Mouse (Mus musculus) hindbrain, embryonic 12.5 days (tissue): Measurements from ENCODE around the gene Pigk. TPM values are rescaled to one million over a fixed set of nuclear protein-coding genes. Genes with fewer than 3 reads are reported as not detected.

ENCODE experiments used
- ATAC-seq: fragments of 200-750 bp; cut with Nextera tagmentation; 2 replicates; pipeline ENCODE4 v1.8.0; 2017; ENCODE audit warnings: moderate TSS enrichment; ENCODE audit not compliant: low FRiP score
- H3K27ac ChIP-seq: fragments of 300-500 bp; sonication (generic); 2 replicates; pipeline ENCODE4 v1.5.1; 2016; ENCODE audit warnings: mild to moderate bottlenecking
- H3K27me3 ChIP-seq: fragments of 300-500 bp; sonication (generic); 2 replicates; pipeline ENCODE4 v1.6.1; 2016; ENCODE audit warnings: mild to moderate bottlenecking
- H3K36me3 ChIP-seq: fragments of 300-500 bp; sonication (generic); 2 replicates; pipeline ENCODE4 v1.6.1; 2016; ENCODE audit warnings: mild to moderate bottlenecking
- H3K4me1 ChIP-seq: fragments of 300-500 bp; sonication (generic); 2 replicates; pipeline ENCODE4 v1.6.1; 2016
- H3K4me2 ChIP-seq: fragments of 300-500 bp; sonication (generic); replicated peaks from 2 replicates; pipeline ENCODE4 v1.6.1; 2016; ENCODE audit warnings: mild to moderate bottlenecking
- H3K4me3 ChIP-seq: fragments of 300-500 bp; sonication (generic); 2 replicates; pipeline ENCODE4 v1.5.1; 2016; ENCODE audit warnings: mild to moderate bottlenecking
- H3K9ac ChIP-seq: fragments of 300-500 bp; sonication (generic); 2 replicates; pipeline ENCODE4 v1.6.1; 2016; ENCODE audit warnings: mild to moderate bottlenecking, moderate library complexity
- H3K9me3 ChIP-seq: fragments of 300-500 bp; sonication (generic); replicated peaks from 2 replicates; pipeline ENCODE4 v1.6.1; 2016; ENCODE audit warnings: mild to moderate bottlenecking
- WGBS: fragments of 180-500 bp; shearing (Covaris S2); methylation state at CpG from one replicate; pipeline ENCODE4 v1.1.7; 2016; 5-methylcytosine and 5-hydroxymethylcytosine counted together
- polyA plus RNA-seq: library from polyadenylated mRNA; unstranded; fragments of >200 nt; fragmentation: Nextera tagmentation; extraction: Ambion mirVana; gene quantifications from 2 replicates; pipeline ENCODE4 v1.2.1, GENCODE M21; 2016

The Pigk gene
- polyA plus RNA-seq, 1 experiment from 2014 or later: 46.1 TPM

- H3K4me1 ChIP-seq: peaks cover 13% of the 10 kb centered on the region
- H3K27me3 ChIP-seq: no peaks in the 10 kb centered on the region
- ATAC-seq: peak; percentile 66
- 69% methylated on average over 22 of the region's 22 CpGs for WGBS
- no peaks in the 10 kb centered on the region for H3K36me3 ChIP-seq
- peak overlapping the region; percentile 70 for H3K27ac ChIP-seq
- H3K9ac ChIP-seq: no peak overlapping the region
- no peak overlapping the region for H3K4me3 ChIP-seq
- 0 out of 2 replicates have a peak, but pooled peaks cover 3% of the 10 kb centered on the region for H3K9me3 ChIP-seq
- no peak overlapping the region; the same call in 1 of the 2 replicates for H3K4me2 ChIP-seq
These were observed 152.4 kb downstream of the Pigk start for GRCm38 (mm10) chr3:152866035-152866965.

GRCm38 (mm10) chr3:152867654-152868525, 154.0 kb downstream of the Pigk start:
- Histone ChIP-seq H3K27ac (0 out of 2 replicates have a peak overlapping the region, but pooled peaks have one; percentile 17), H3K9ac (no peak overlapping the region), H3K9me3 (0 out of 2 replicates have a peak, but pooled peaks cover 3% of the 10 kb centered on the region), H3K36me3 (no peaks in the 10 kb centered on the region), H3K27me3 (no peaks in the 10 kb centered on the region), H3K4me2 (no peak overlapping the region), H3K4me3 (no peak overlapping the region), H3K4me1 (peaks cover 24% of the 10 kb centered on the region)
- ATAC-seq: peak; percentile 30; the same call in 1 of the 2 replicates
- WGBS: 58% methylated on average over 12 of the region's 12 CpGs

- peak; percentile 44; the same call in 1 of the 2 replicates for ATAC-seq
- 70% methylated on average over 12 of the region's 12 CpGs for WGBS
- H3K4me3 ChIP-seq: no peak overlapping the region
- no peak overlapping the region for H3K9ac ChIP-seq
- H3K27ac ChIP-seq: peak overlapping the region; percentile 71
- H3K4me2 ChIP-seq: no peak overlapping the region
- no peaks in the 10 kb centered on the region for H3K27me3 ChIP-seq
- no peaks in the 10 kb centered on the region for H3K9me3 ChIP-seq
- no peaks in the 10 kb centered on the region for H3K36me3 ChIP-seq
- H3K4me1 ChIP-seq: peaks cover 31% of the 10 kb centered on the region
These were observed 158.2 kb downstream of the Pigk start for GRCm38 (mm10) chr3:152872054-152872453.

- Histone ChIP-seq H3K27me3 (no peaks in the 10 kb centered on the region), H3K27ac (peak overlapping the region; percentile 71), H3K9me3 (no peaks in the 10 kb centered on the region), H3K4me1 (peaks cover 31% of the 10 kb centered on the region), H3K4me2 (no peak overlapping the region), H3K4me3 (no peak overlapping the region), H3K36me3 (no peaks in the 10 kb centered on the region), H3K9ac (no peak overlapping the region)
- peak; percentile 63 for ATAC-seq
- WGBS: 41% methylated on average over 6 of the region's 6 CpGs
These were observed 158.7 kb downstream of the Pigk start for GRCm38 (mm10) chr3:152872596-152872995.

GRCm38 (mm10) chr3:152874431-152875355, 160.8 kb downstream of the Pigk start:
- peak overlapping the region; percentile 14; the same call in 1 of the 2 replicates for H3K27ac ChIP-seq
- no peaks in the 10 kb centered on the region for H3K36me3 ChIP-seq
- H3K4me1 ChIP-seq: peaks cover 23% of the 10 kb centered on the region
- no peak overlapping the region for H3K4me3 ChIP-seq
- 75% methylated on average over 17 of the region's 17 CpGs for WGBS
- no peak for ATAC-seq
- no peaks in the 10 kb centered on the region for H3K27me3 ChIP-seq
- H3K9ac ChIP-seq: no peak overlapping the region
- no peaks in the 10 kb centered on the region for H3K9me3 ChIP-seq
- no peak overlapping the region for H3K4me2 ChIP-seq

- Histone ChIP-seq H3K27me3 (no peaks in the 10 kb centered on the region), H3K4me2 (no peak overlapping the region), H3K9ac (no peak overlapping the region), H3K4me3 (no peak overlapping the region), H3K27ac (no peak overlapping the region), H3K36me3 (no peaks in the 10 kb centered on the region), H3K4me1 (peaks cover 28% of the 10 kb centered on the region), H3K9me3 (no peaks in the 10 kb centered on the region)
- ATAC-seq: no peak
- WGBS: 83% methylated on average over 6 of the region's 6 CpGs
These were observed 161.9 kb downstream of the Pigk start for GRCm38 (mm10) chr3:152875723-152876290.

- H3K36me3 ChIP-seq: no peaks in the 10 kb centered on the region
- ATAC-seq: no peak
These were observed 166.4 kb downstream of the Pigk start for GRCm38 (mm10) chr3:152880121-152880835.

GRCm38 (mm10) chr3:152881706-152882105, 167.8 kb downstream of the Pigk start:
- H3K4me1 ChIP-seq: peaks cover 23% of the 10 kb centered on the region
- H3K9me3 ChIP-seq: no peaks in the 10 kb centered on the region
- WGBS: 69% methylated on average over 4 of the region's 4 CpGs
- H3K4me2 ChIP-seq: no peak overlapping the region
- no peak overlapping the region for H3K27ac ChIP-seq
- ATAC-seq: no peak
- no peaks in the 10 kb centered on the region for H3K36me3 ChIP-seq
- no peak overlapping the region for H3K4me3 ChIP-seq
- no peak overlapping the region for H3K9ac ChIP-seq
- no peaks in the 10 kb centered on the region for H3K27me3 ChIP-seq

More at GRCm38 (mm10) chr3:152880121-152880835, 166.4 kb downstream of the Pigk start:
- Histone ChIP-seq H3K27ac (no peak overlapping the region), H3K4me3 (no peak overlapping the region), H3K4me2 (no peak overlapping the region), H3K4me1 (peaks cover 23% of the 10 kb centered on the region), H3K9ac (no peak overlapping the region), H3K27me3 (no peaks in the 10 kb centered on the region), H3K9me3 (no peaks in the 10 kb centered on the region)
- WGBS: 56% methylated on average over 15 of the region's 15 CpGs

- H3K4me1 ChIP-seq: peaks cover 23% of the 10 kb centered on the region
- ATAC-seq: no peak
- H3K36me3 ChIP-seq: no peaks in the 10 kb centered on the region
- 70% methylated on average over 3 of the region's 3 CpGs for WGBS
- no peaks in the 10 kb centered on the region for H3K9me3 ChIP-seq
- no peak overlapping the region for H3K9ac ChIP-seq
- no peak overlapping the region for H3K4me3 ChIP-seq
- no peak overlapping the region for H3K4me2 ChIP-seq
- H3K27me3 ChIP-seq: no peaks in the 10 kb centered on the region
- H3K27ac ChIP-seq: no peak overlapping the region
These were observed 169.7 kb downstream of the Pigk start for GRCm38 (mm10) chr3:152883556-152883955.

- no peaks in the 10 kb centered on the region for H3K9me3 ChIP-seq
- H3K4me1 ChIP-seq: peaks cover 11% of the 10 kb centered on the region
- no peaks in the 10 kb centered on the region for H3K36me3 ChIP-seq
- H3K4me3 ChIP-seq: no peak overlapping the region
- no peaks in the 10 kb centered on the region for H3K27me3 ChIP-seq
- no peak overlapping the region for H3K9ac ChIP-seq
- no peak for ATAC-seq
- no peak overlapping the region for H3K4me2 ChIP-seq
- no peak overlapping the region for H3K27ac ChIP-seq
These were observed 172.8 kb downstream of the Pigk start for GRCm38 (mm10) chr3:152886749-152887148.

- Histone ChIP-seq H3K9ac (no peak overlapping the region), H3K27me3 (no peaks in the 10 kb centered on the region), H3K4me3 (no peak overlapping the region), H3K4me2 (no peak overlapping the region), H3K27ac (no peak overlapping the region), H3K4me1 (peaks cover 8% of the 10 kb centered on the region; the same call in 1 of the 2 replicates), H3K36me3 (no peaks in the 10 kb centered on the region), H3K9me3 (no peaks in the 10 kb centered on the region)
- ATAC-seq: no peak
- WGBS: 77% methylated on average over 7 of the region's 7 CpGs
These were observed 174.2 kb downstream of the Pigk start for GRCm38 (mm10) chr3:152888116-152888515.
